Mouse (Mus musculus): ENCODE results near the gene Ccl4. TPM values are rescaled to one million over a fixed set of nuclear protein-coding genes. Genes with fewer than 3 reads are reported as not detected.

Ccl4 gene
- 0.35 and 0.38 TPM in 2 replicates for polyA plus RNA-seq (2015; fragmentation: Nextera tagmentation; extraction: Ambion mirVana)

GRCm38 (mm10) chr11:83662204-83662603 is at the start of gene Ccl4:
Gene Ccl4 (plus strand): TSS chr11:83662584.
- H3K4me1 ChIP-seq (replicated peaks) = no peaks in the 10 kb centered on the region
- 75% methylated on average over 6 of the region's 6 CpGs for WGBS
- no peak within 1 kb of the TSS for H3K4me3 ChIP-seq (replicated peaks)
- no peak within 1 kb of the TSS for H3K4me2 ChIP-seq (replicated peaks)
- no peaks in the 10 kb centered on the region for H3K9me3 ChIP-seq
- no peak within 1 kb of the TSS for H3K9ac ChIP-seq
- no peak for ATAC-seq
- H3K27ac ChIP-seq = no peak within 1 kb of the TSS
- H3K36me3 ChIP-seq = no peaks in the 10 kb centered on the region
- H3K27me3 ChIP-seq (replicated peaks) = no peaks in the 10 kb centered on the region

GRCm38 (mm10) chr11:83616586-83616985 is 45.8 kb upstream of the Ccl4 start:
- Histone ChIP-seq H3K4me2 (replicated peaks) (no peak overlapping the region), H3K27me3 (replicated peaks) (no peaks in the 10 kb centered on the region), H3K9ac (no peak overlapping the region), H3K9me3 (no peaks in the 10 kb centered on the region), H3K4me3 (replicated peaks) (no peak overlapping the region), H3K36me3 (no peaks in the 10 kb centered on the region), H3K4me1 (replicated peaks) (no peaks in the 10 kb centered on the region), H3K27ac (no peak overlapping the region)
- no peak for ATAC-seq
- WGBS = 87% methylated on average over 1 of the region's 1 CpGs

- H3K9ac ChIP-seq = no peak overlapping the region
- H3K4me1 ChIP-seq (replicated peaks) = no peaks in the 10 kb centered on the region
- no peak for ATAC-seq
- no peaks in the 10 kb centered on the region for H3K36me3 ChIP-seq
- H3K4me2 ChIP-seq (replicated peaks) = no peak overlapping the region
- H3K27ac ChIP-seq = no peak overlapping the region
- no peaks in the 10 kb centered on the region for H3K27me3 ChIP-seq (replicated peaks)
- no peaks in the 10 kb centered on the region for H3K9me3 ChIP-seq
- no peak overlapping the region for H3K4me3 ChIP-seq (replicated peaks)
- WGBS = 78% methylated on average over 5 of the region's 5 CpGs
These were observed 44.1 kb upstream of the Ccl4 start for GRCm38 (mm10) chr11:83618238-83618637.

GRCm38 (mm10) chr11:83619037-83619436 is 43.3 kb upstream of the Ccl4 start:
- no peak overlapping the region for H3K4me3 ChIP-seq (replicated peaks)
- no peak for ATAC-seq
- no peaks in the 10 kb centered on the region for H3K27me3 ChIP-seq (replicated peaks)
- no peaks in the 10 kb centered on the region for H3K9me3 ChIP-seq
- H3K9ac ChIP-seq = no peak overlapping the region
- WGBS = 93% methylated on average over 1 of the region's 1 CpGs
- H3K4me2 ChIP-seq (replicated peaks) = no peak overlapping the region
- no peak overlapping the region for H3K27ac ChIP-seq
- H3K36me3 ChIP-seq = no peaks in the 10 kb centered on the region
- H3K4me1 ChIP-seq (replicated peaks) = no peaks in the 10 kb centered on the region

- 85% methylated on average over 3 of the region's 3 CpGs for WGBS
- no peaks in the 10 kb centered on the region for H3K4me1 ChIP-seq (replicated peaks)
- no peaks in the 10 kb centered on the region for H3K9me3 ChIP-seq
- no peak overlapping the region for H3K27ac ChIP-seq
- ATAC-seq = no peak
- no peak overlapping the region for H3K9ac ChIP-seq
- no peak overlapping the region for H3K4me2 ChIP-seq (replicated peaks)
- H3K27me3 ChIP-seq (replicated peaks) = no peaks in the 10 kb centered on the region
- H3K36me3 ChIP-seq = no peaks in the 10 kb centered on the region
- no peak overlapping the region for H3K4me3 ChIP-seq (replicated peaks)
These were observed 38.8 kb upstream of the Ccl4 start for GRCm38 (mm10) chr11:83623586-83623985.

- no peak overlapping the region for H3K9ac ChIP-seq
- H3K36me3 ChIP-seq = no peaks in the 10 kb centered on the region
- no peak overlapping the region for H3K27ac ChIP-seq
- no peak overlapping the region for H3K4me2 ChIP-seq (replicated peaks)
- no peaks in the 10 kb centered on the region for H3K9me3 ChIP-seq
- H3K27me3 ChIP-seq (replicated peaks) = no peaks in the 10 kb centered on the region
- no peak overlapping the region for H3K4me3 ChIP-seq (replicated peaks)
- WGBS = 87% methylated on average over 9 of the region's 9 CpGs
- no peaks in the 10 kb centered on the region for H3K4me1 ChIP-seq (replicated peaks)
- no peak for ATAC-seq
These were observed 33.6 kb upstream of the Ccl4 start for GRCm38 (mm10) chr11:83628808-83629207.

- ATAC-seq = 0 out of 2 replicates have a peak, but pooled peaks have one; percentile 45
- Histone ChIP-seq H3K27me3 (replicated peaks) (no peaks in the 10 kb centered on the region), H3K9ac (no peak overlapping the region), H3K27ac (no peak overlapping the region), H3K9me3 (no peaks in the 10 kb centered on the region), H3K4me1 (replicated peaks) (no peaks in the 10 kb centered on the region), H3K36me3 (no peaks in the 10 kb centered on the region), H3K4me3 (replicated peaks) (no peak overlapping the region), H3K4me2 (replicated peaks) (no peak overlapping the region)
- WGBS = 92% methylated on average over 1 of the region's 1 CpGs
These were observed 31.8 kb upstream of the Ccl4 start for GRCm38 (mm10) chr11:83630630-83631029.

- H3K4me1 ChIP-seq (replicated peaks) = no peaks in the 10 kb centered on the region
- no peak overlapping the region for H3K27ac ChIP-seq
- no peaks in the 10 kb centered on the region for H3K36me3 ChIP-seq
- WGBS = 61% methylated on average over 2 of the region's 2 CpGs
- H3K9ac ChIP-seq = no peak overlapping the region
- no peak overlapping the region for H3K4me3 ChIP-seq (replicated peaks)
- no peak overlapping the region for H3K4me2 ChIP-seq (replicated peaks)
- ATAC-seq = no peak
- H3K9me3 ChIP-seq = no peaks in the 10 kb centered on the region
- H3K27me3 ChIP-seq (replicated peaks) = no peaks in the 10 kb centered on the region
These were observed 31.3 kb upstream of the Ccl4 start for GRCm38 (mm10) chr11:83631065-83631464.

DNA sequence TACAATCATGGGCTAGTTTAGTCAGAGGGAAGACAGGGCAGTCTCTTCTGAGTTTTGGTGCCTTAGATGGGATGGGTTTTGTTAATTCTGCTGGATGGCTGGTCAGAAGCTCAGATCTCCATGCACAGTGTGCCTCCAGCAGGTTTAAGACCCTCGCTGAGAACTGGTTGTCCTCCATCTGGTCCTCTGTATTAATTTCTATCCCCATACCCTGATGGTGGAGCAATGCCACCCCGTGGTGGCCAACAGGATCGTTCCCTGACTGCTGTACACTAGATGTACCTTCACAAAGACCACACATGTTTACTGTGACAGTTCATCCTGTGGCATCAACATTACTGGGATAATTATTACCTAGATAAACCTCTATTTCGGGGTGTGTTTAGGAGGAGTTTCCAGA is 29.6 kb upstream of the Ccl4 start:
- Histone ChIP-seq H3K9me3 (no peaks in the 10 kb centered on the region), H3K27ac (no peak overlapping the region), H3K36me3 (no peaks in the 10 kb centered on the region), H3K27me3 (replicated peaks) (no peaks in the 10 kb centered on the region), H3K4me2 (replicated peaks) (no peak overlapping the region), H3K4me3 (replicated peaks) (no peak overlapping the region), H3K9ac (no peak overlapping the region), H3K4me1 (replicated peaks) (no peaks in the 10 kb centered on the region)
- no peak for ATAC-seq
- WGBS = 55% methylated on average over 4 of the region's 4 CpGs

GRCm38 (mm10) chr11:83634425-83634824 is 28.0 kb upstream of the Ccl4 start:
- Histone ChIP-seq H3K9ac (no peak overlapping the region), H3K9me3 (no peaks in the 10 kb centered on the region), H3K27me3 (replicated peaks) (no peaks in the 10 kb centered on the region), H3K27ac (no peak overlapping the region), H3K4me2 (replicated peaks) (no peak overlapping the region), H3K4me3 (replicated peaks) (no peak overlapping the region), H3K4me1 (replicated peaks) (no peaks in the 10 kb centered on the region), H3K36me3 (no peaks in the 10 kb centered on the region)
- ATAC-seq = no peak
- WGBS = 72% methylated on average over 4 of the region's 4 CpGs

GRCm38 (mm10) chr11:83634898-83635297 is 27.5 kb upstream of the Ccl4 start:
- H3K4me1 ChIP-seq (replicated peaks) = no peaks in the 10 kb centered on the region
- H3K27ac ChIP-seq = no peak overlapping the region
- H3K4me2 ChIP-seq (replicated peaks) = no peak overlapping the region
- H3K27me3 ChIP-seq (replicated peaks) = no peaks in the 10 kb centered on the region
- no peak overlapping the region for H3K4me3 ChIP-seq (replicated peaks)
- H3K9me3 ChIP-seq = no peaks in the 10 kb centered on the region
- no peak for ATAC-seq
- H3K36me3 ChIP-seq = no peaks in the 10 kb centered on the region
- 93% methylated on average over 2 of the region's 2 CpGs for WGBS
- no peak overlapping the region for H3K9ac ChIP-seq

GRCm38 (mm10) chr11:83636742-83637235 is 25.6 kb upstream of the Ccl4 start:
- ATAC-seq = no peak
- H3K27ac ChIP-seq = no peak overlapping the region
- H3K4me3 ChIP-seq (replicated peaks) = no peak overlapping the region
- no peak overlapping the region for H3K9ac ChIP-seq
- H3K27me3 ChIP-seq (replicated peaks) = no peaks in the 10 kb centered on the region
- no peaks in the 10 kb centered on the region for H3K9me3 ChIP-seq
- 71% methylated on average over 1 of the region's 1 CpGs for WGBS
- H3K4me2 ChIP-seq (replicated peaks) = no peak overlapping the region
- no peaks in the 10 kb centered on the region for H3K4me1 ChIP-seq (replicated peaks)
- H3K36me3 ChIP-seq = no peaks in the 10 kb centered on the region

DNA sequence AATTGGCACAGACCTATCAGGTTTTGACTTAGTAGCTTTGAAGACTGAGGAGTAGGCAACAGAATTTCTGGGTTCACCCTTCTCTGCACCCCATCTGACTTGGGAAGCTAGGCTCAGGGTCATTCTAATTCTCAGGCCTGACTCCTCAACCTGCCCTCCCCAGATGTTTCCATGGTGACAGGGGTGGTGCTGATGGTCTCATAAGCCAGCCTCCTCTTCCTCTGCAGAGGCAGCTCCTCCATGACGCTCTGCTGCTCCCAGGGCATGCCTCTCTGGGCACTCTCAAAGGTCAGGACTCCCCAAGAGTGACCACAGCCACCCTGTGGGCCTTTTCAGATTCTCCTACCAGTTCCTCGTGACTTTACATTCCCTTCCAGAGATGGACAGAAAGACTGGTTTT is 23.4 kb upstream of the Ccl4 start:
- no peak overlapping the region for H3K27ac ChIP-seq
- no peak overlapping the region for H3K4me3 ChIP-seq (replicated peaks)
- 66% methylated on average over 2 of the region's 2 CpGs for WGBS
- H3K4me2 ChIP-seq (replicated peaks) = no peak overlapping the region
- H3K4me1 ChIP-seq (replicated peaks) = no peaks in the 10 kb centered on the region
- no peaks in the 10 kb centered on the region for H3K27me3 ChIP-seq (replicated peaks)
- H3K9me3 ChIP-seq = no peaks in the 10 kb centered on the region
- H3K36me3 ChIP-seq = no peaks in the 10 kb centered on the region
- no peak overlapping the region for H3K9ac ChIP-seq
- no peak for ATAC-seq

Measured in intestine, embryonic 15.5 days (tissue).